Mouse (Mus musculus): ENCODE results near the gene Olfr806.

- TF ChIP-seq CTCF (IDR thresholded peaks at IDR 0.05; ENCODE audit: control insufficient read depth, insufficient read depth, insufficient read length) (no peak), USF1 (IDR thresholded peaks at IDR 0.05; ENCODE audit: low read depth) (no peak)
These were observed 16.0 kb upstream of the Olfr806 start, which contains the start of gene Olfr807 for GRCm38 (mm10) chr10:129757693-129758092.

All from C2C12 (cell line).